Mouse (Mus musculus) neural tube, embryonic 14.5 days (tissue): ENCODE data around the gene Gm45623. TPM values are rescaled to one million over a fixed set of nuclear protein-coding genes. Genes with fewer than 3 reads are reported as not detected.

Experiments
- ATAC-seq: fragments of 200-750 bp; cut with Nextera tagmentation; 2 replicates; pipeline ENCODE4 v1.8.0; 2017; ENCODE audit warnings: low read depth, mild to moderate bottlenecking, moderate TSS enrichment, moderate library complexity
- H3K27ac ChIP-seq: fragments of 300-500 bp; sonication (generic); 2 replicates; pipeline ENCODE4 v1.5.1; 2014; ENCODE audit warnings: low read depth, mild to moderate bottlenecking, control low read depth, low read length, moderate library complexity, mixed read lengths
- H3K27me3 ChIP-seq: fragments of 300-500 bp; sonication (generic); 2 replicates; pipeline ENCODE4 v1.6.1; 2014; ENCODE audit warnings: low read length; ENCODE audit not compliant: control insufficient read depth, insufficient read depth
- H3K36me3 ChIP-seq: fragments of 300-500 bp; sonication (generic); 2 replicates; pipeline ENCODE4 v1.6.1; 2014; ENCODE audit warnings: low read length, mixed read lengths; ENCODE audit not compliant: control insufficient read depth, insufficient read depth
- H3K4me1 ChIP-seq: fragments of 300-500 bp; sonication (generic); 2 replicates; pipeline ENCODE4 v1.6.1; 2014; ENCODE audit warnings: low read length; ENCODE audit not compliant: control insufficient read depth, insufficient read depth
- H3K4me2 ChIP-seq: fragments of 300-500 bp; sonication (generic); 2 replicates; pipeline ENCODE4 v1.6.1; 2014; ENCODE audit warnings: mild to moderate bottlenecking, low read depth, low read length, control low read depth
- H3K4me3 ChIP-seq: fragments of 300-500 bp; sonication (generic); 2 replicates; pipeline ENCODE4 v1.5.1; 2014; ENCODE audit warnings: low read depth, low read length, control low read depth, mixed read lengths
- H3K9ac ChIP-seq: fragments of 300-500 bp; sonication (generic); replicated peaks from 2 replicates; pipeline ENCODE4 v1.6.1; 2014; ENCODE audit warnings: low read depth, mild to moderate bottlenecking, control low read depth, low read length, mixed read lengths
- H3K9me3 ChIP-seq: fragments of 300-500 bp; sonication (generic); 2 replicates; pipeline ENCODE4 v1.6.1; 2016; ENCODE audit warnings: low read length; ENCODE audit not compliant: control insufficient read depth
- WGBS: fragments of 180-500 bp; shearing (Covaris S2); extraction: QIAGEN DNeasy Blood & Tissue Kit; methylation state at CpG from one replicate; pipeline ENCODE4 v1.1.7; 2014; 5-methylcytosine and 5-hydroxymethylcytosine counted together
- polyA plus RNA-seq: library from polyadenylated mRNA; unstranded; fragments of >200 nt; fragmentation: Nextera tagmentation; extraction: Ambion mirVana; gene quantifications from 2 replicates; pipeline ENCODE4 v1.2.1, GENCODE M21; 2014

Gm45623 gene
- polyA plus RNA-seq, 1 experiment from 2014 or later = 2.0 TPM

GRCm38 (mm10) chr13:56746739-56747532 is 6.7 kb downstream of the Gm45623 start:
- no peak overlapping the region for H3K9ac ChIP-seq
- no peaks in the 10 kb centered on the region for H3K9me3 ChIP-seq
- no peak overlapping the region for H3K27ac ChIP-seq
- WGBS = 84% methylated on average over 10 of the region's 10 CpGs
- no peak for ATAC-seq
- no peak overlapping the region for H3K4me3 ChIP-seq
- H3K27me3 ChIP-seq = peaks cover 10% of the 10 kb centered on the region
- no peaks in the 10 kb centered on the region for H3K36me3 ChIP-seq
- H3K4me1 ChIP-seq = no peaks in the 10 kb centered on the region
- H3K4me2 ChIP-seq = no peak overlapping the region

DNA sequence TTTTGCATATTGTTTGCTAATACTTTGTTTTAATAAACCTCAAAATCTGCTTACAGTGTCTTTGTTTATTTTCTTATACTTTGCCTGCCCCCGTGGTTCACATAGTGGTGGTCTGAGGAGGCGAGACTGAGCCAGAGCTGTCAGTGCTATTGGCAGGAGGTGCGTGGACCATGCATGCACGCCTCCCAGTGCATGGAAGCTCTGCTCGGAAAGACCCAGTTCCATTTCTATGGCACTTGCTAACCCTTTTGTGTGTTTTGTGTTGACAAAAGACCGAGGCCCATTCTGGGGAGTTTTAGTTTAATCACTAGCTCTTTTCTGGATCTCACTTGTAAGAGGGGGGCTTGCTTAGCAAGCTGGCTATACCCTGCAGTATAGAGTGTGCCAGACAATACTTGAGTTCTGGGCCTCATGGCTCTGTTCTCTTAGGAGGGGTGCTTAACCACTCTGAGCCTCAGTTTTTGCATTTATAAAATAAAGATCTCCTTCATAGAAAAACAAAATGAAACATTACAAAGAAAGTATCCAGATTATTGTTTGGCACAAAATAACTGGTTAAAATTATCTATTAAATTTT is 11.2 kb downstream of the Gm45623 start:
- Histone ChIP-seq H3K27ac (no peak overlapping the region), H3K9ac (no peak overlapping the region), H3K9me3 (no peaks in the 10 kb centered on the region), H3K4me3 (no peak overlapping the region), H3K4me2 (no peak overlapping the region), H3K36me3 (peaks cover 17% of the 10 kb centered on the region), H3K4me1 (no peaks in the 10 kb centered on the region), H3K27me3 (no peaks in the 10 kb centered on the region)
- ATAC-seq = no peak
- 72% methylated on average over 6 of the region's 6 CpGs for WGBS

DNA sequence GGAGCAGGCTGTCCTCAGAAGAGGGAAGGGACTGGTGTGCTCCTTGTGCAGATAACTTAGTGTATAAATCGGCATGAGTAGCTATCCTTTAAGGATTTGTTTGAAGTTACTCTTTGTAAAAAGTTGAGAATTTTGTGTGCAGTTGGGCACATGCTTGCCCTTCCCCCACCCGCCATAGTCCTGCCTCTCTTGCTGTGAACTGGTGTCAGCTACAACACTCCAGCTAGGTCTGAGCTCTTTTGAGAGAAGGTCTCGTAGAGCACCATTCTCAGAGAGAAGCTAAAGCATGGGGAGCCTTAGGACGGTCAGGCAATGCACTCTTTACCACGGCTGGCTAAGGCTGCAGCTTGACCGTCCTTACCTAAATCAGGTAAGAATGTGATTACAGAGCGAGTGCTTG is 11.9 kb downstream of the Gm45623 start:
- WGBS = 92% methylated on average over 7 of the region's 7 CpGs
- Histone ChIP-seq H3K9ac (no peak overlapping the region), H3K27me3 (no peaks in the 10 kb centered on the region), H3K9me3 (no peaks in the 10 kb centered on the region), H3K4me2 (no peak overlapping the region), H3K4me3 (no peak overlapping the region), H3K4me1 (no peaks in the 10 kb centered on the region), H3K36me3 (peaks cover 21% of the 10 kb centered on the region), H3K27ac (no peak overlapping the region)
- ATAC-seq = no peak

DNA sequence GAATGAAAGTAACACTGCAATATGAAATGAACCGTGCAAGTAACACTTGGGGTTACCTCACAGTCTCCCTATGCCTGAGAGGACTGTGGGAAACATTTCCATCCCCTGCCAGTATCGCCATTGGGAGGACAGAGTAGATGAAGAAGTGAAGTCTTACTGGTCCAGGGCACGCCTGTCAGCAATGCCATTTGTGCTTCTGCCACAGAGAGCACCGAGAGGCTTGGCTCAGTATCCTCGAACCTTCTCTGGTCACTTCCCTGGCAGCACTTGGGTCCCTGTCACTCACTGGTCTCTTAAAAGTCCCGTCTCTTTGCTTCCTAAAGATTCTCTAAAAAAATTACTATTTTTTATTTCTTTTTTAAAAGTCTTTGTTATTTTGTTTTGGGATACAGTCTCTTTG is 13.1 kb downstream of the Gm45623 start:
- ATAC-seq = no peak

GRCm38 (mm10) chr13:56739556-56739955 is 14.1 kb downstream of the Gm45623 start:
- WGBS = 95% methylated on average over 5 of the region's 5 CpGs
- no peak overlapping the region for H3K27ac ChIP-seq
- no peaks in the 10 kb centered on the region for H3K9me3 ChIP-seq
- H3K9ac ChIP-seq = no peak overlapping the region
- H3K4me1 ChIP-seq = no peaks in the 10 kb centered on the region
- no peak overlapping the region for H3K4me3 ChIP-seq
- no peak overlapping the region for H3K4me2 ChIP-seq
- no peaks in the 10 kb centered on the region for H3K27me3 ChIP-seq
- ATAC-seq = no peak
- peaks cover 24% of the 10 kb centered on the region for H3K36me3 ChIP-seq

More for the DNA sequence above, 13.1 kb downstream of the Gm45623 start:
- H3K27ac ChIP-seq = no peak overlapping the region
- no peaks in the 10 kb centered on the region for H3K4me1 ChIP-seq
- no peak overlapping the region for H3K9ac ChIP-seq
- no peak overlapping the region for H3K4me2 ChIP-seq
- H3K27me3 ChIP-seq = no peaks in the 10 kb centered on the region
- no peaks in the 10 kb centered on the region for H3K9me3 ChIP-seq
- H3K4me3 ChIP-seq = no peak overlapping the region
- H3K36me3 ChIP-seq = peaks cover 23% of the 10 kb centered on the region
- WGBS = 90% methylated on average over 6 of the region's 6 CpGs

DNA sequence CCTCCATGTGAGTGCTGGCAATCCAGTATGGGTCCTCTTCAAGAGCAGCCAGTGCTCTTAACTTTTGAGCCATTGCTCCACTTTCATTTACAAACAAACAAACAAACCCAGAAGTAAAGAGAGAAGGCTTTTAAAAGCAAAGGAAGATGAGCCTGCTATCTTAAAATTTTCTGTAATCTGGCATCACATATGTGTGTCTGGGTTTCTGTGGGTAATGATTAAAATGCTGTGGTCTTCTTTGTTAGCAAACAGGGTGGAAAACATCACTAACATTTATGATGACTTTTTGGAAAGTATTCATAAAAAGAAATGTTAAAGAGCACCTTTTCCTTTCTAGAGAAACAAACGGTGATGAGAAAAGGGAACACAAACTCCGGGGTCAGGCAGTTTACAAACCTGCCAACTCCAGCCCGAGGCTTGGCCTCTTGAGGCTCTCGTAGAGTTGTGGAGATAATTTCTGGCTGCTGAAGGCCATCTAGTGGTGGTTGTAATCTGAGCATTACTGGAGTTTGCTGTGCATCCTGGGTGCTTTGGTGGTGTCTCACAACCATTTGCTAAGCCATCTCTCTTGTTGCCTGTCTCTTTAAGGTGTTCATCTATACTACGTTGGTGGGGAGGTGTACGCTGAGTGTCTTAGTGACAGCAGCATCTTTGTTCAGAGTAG is 18.3 kb downstream of the Gm45623 start:
- Histone ChIP-seq H3K27ac (no peak overlapping the region), H3K4me1 (no peaks in the 10 kb centered on the region), H3K4me2 (no peak overlapping the region), H3K9me3 (no peaks in the 10 kb centered on the region), H3K27me3 (no peaks in the 10 kb centered on the region), H3K36me3 (peaks cover 60% of the 10 kb centered on the region), H3K9ac (no peak overlapping the region), H3K4me3 (no peak overlapping the region)
- ATAC-seq = no peak
- 66% methylated on average over 6 of the region's 6 CpGs for WGBS

DNA sequence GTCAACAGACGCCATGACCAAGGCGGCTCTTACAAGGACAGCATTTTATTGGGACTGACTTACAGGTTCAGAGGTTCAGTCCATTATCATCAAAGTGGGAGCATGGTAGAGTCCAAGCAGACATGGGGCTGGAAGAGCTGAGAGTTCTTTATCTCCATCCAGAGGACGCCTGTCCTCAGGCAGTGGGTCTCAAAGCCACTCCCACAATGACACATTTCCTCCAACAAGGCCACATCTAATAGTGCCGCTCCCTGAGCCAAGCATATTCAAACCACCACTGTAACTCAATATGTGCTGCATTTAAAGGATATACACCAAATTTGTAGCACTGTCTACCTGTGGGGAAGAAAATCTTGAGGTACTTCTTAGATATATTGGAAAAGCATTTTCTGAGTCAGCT is 19.0 kb downstream of the Gm45623 start:
- H3K27ac ChIP-seq = no peak overlapping the region
- no peaks in the 10 kb centered on the region for H3K4me1 ChIP-seq
- H3K4me2 ChIP-seq = no peak overlapping the region
- no peaks in the 10 kb centered on the region for H3K27me3 ChIP-seq
- no peak overlapping the region for H3K9ac ChIP-seq
- H3K9me3 ChIP-seq = no peaks in the 10 kb centered on the region
- WGBS = 89% methylated on average over 4 of the region's 4 CpGs
- H3K36me3 ChIP-seq = peaks cover 60% of the 10 kb centered on the region
- ATAC-seq = no peak
- no peak overlapping the region for H3K4me3 ChIP-seq

GRCm38 (mm10) chr13:56729046-56729445 is 24.6 kb downstream of the Gm45623 start:
- 94% methylated on average over 7 of the region's 7 CpGs for WGBS
- ATAC-seq = no peak
- H3K36me3 ChIP-seq = peaks cover 59% of the 10 kb centered on the region
- no peak overlapping the region for H3K9ac ChIP-seq
- no peak overlapping the region for H3K27ac ChIP-seq
- H3K4me3 ChIP-seq = no peak overlapping the region
- no peaks in the 10 kb centered on the region for H3K27me3 ChIP-seq
- H3K9me3 ChIP-seq = no peaks in the 10 kb centered on the region
- H3K4me2 ChIP-seq = no peak overlapping the region
- H3K4me1 ChIP-seq = no peaks in the 10 kb centered on the region

GRCm38 (mm10) chr13:56726551-56726950 is 27.1 kb downstream of the Gm45623 start:
- no peaks in the 10 kb centered on the region for H3K9me3 ChIP-seq
- H3K4me1 ChIP-seq = no peaks in the 10 kb centered on the region
- H3K27ac ChIP-seq = no peak overlapping the region
- no peak overlapping the region for H3K4me3 ChIP-seq
- no peak for ATAC-seq
- peaks cover 41% of the 10 kb centered on the region for H3K36me3 ChIP-seq
- 82% methylated on average over 4 of the region's 4 CpGs for WGBS
- no peak overlapping the region for H3K9ac ChIP-seq
- no peaks in the 10 kb centered on the region for H3K27me3 ChIP-seq
- no peak overlapping the region for H3K4me2 ChIP-seq
